Mouse (Mus musculus) hindbrain, embryonic 13.5 days (tissue): Measurements from ENCODE around the gene Kdm2a. TPM values are rescaled to one million over a fixed set of nuclear protein-coding genes. Genes with fewer than 3 reads are reported as not detected.

ENCODE experiments used
- ATAC-seq: fragments of 200-750 bp; cut with Nextera tagmentation; 2 replicates; pipeline ENCODE4 v1.8.0; 2017; ENCODE audit warnings: moderate TSS enrichment; ENCODE audit not compliant: low FRiP score
- H3K27ac ChIP-seq: fragments of 300-500 bp; sonication (generic); 2 replicates; pipeline ENCODE4 v1.5.1; 2015; ENCODE audit warnings: inconsistent platforms, mild to moderate bottlenecking, moderate library complexity
- H3K27me3 ChIP-seq: fragments of 300-500 bp; sonication (generic); 2 replicates; pipeline ENCODE4 v1.6.1; 2015; ENCODE audit warnings: mild to moderate bottlenecking, inconsistent platforms
- H3K36me3 ChIP-seq: fragments of 300-500 bp; sonication (generic); 2 replicates; pipeline ENCODE4 v1.6.1; 2015; ENCODE audit warnings: mild to moderate bottlenecking, inconsistent platforms
- H3K4me1 ChIP-seq: fragments of 300-500 bp; sonication (generic); replicated peaks from 2 replicates; pipeline ENCODE4 v1.6.1; 2015; ENCODE audit warnings: inconsistent platforms
- H3K4me2 ChIP-seq: fragments of 300-500 bp; sonication (generic); 2 replicates; pipeline ENCODE4 v1.6.1; 2015; ENCODE audit warnings: inconsistent platforms, mild to moderate bottlenecking, moderate library complexity
- H3K4me3 ChIP-seq: fragments of 300-500 bp; sonication (generic); 2 replicates; pipeline ENCODE4 v1.5.1; 2015; ENCODE audit warnings: mild to moderate bottlenecking, inconsistent platforms
- H3K9ac ChIP-seq: fragments of 300-500 bp; sonication (generic); 2 replicates; pipeline ENCODE4 v1.6.1; 2015; ENCODE audit warnings: mild to moderate bottlenecking, inconsistent platforms
- H3K9me3 ChIP-seq: fragments of 300-500 bp; sonication (generic); 2 replicates; pipeline ENCODE4 v1.6.1; 2016; ENCODE audit warnings: inconsistent platforms
- WGBS: fragments of 180-500 bp; shearing (Covaris S2); methylation state at CpG from one replicate; pipeline ENCODE4 v1.1.7; 2015; 5-methylcytosine and 5-hydroxymethylcytosine counted together
- polyA plus RNA-seq: library from polyadenylated mRNA; unstranded; fragments of >200 nt; fragmentation: Nextera tagmentation; extraction: Ambion mirVana; gene quantifications from 2 replicates; pipeline ENCODE4 v1.2.1, GENCODE M21; 2015

The Kdm2a gene
- polyA plus RNA-seq, 1 experiment from 2014 or later: 34.6 TPM

- no peak overlapping the region for H3K4me3 ChIP-seq
- ATAC-seq: no peak
- H3K4me1 ChIP-seq: no peaks in the 10 kb centered on the region
- H3K27ac ChIP-seq: no peak overlapping the region
- no peak overlapping the region for H3K4me2 ChIP-seq
- no peaks in the 10 kb centered on the region for H3K9me3 ChIP-seq
- H3K9ac ChIP-seq: no peak overlapping the region
- no peaks in the 10 kb centered on the region for H3K27me3 ChIP-seq
- H3K36me3 ChIP-seq: peaks cover 77% of the 10 kb centered on the region
- WGBS: 87% methylated on average over 3 of the region's 3 CpGs
Measured at GRCm38 (mm10) chr19:4317181-4317580, 80.9 kb downstream of the Kdm2a start.

GRCm38 (mm10) chr19:4315223-4315944 lies 82.7 kb downstream of the Kdm2a start:
- ATAC-seq: no peak
- Histone ChIP-seq H3K27me3 (no peaks in the 10 kb centered on the region), H3K9ac (no peak overlapping the region), H3K4me1 (no peaks in the 10 kb centered on the region), H3K36me3 (peaks cover 59% of the 10 kb centered on the region), H3K27ac (no peak overlapping the region), H3K4me2 (no peak overlapping the region), H3K9me3 (no peaks in the 10 kb centered on the region), H3K4me3 (no peak overlapping the region)
- 84% methylated on average over 6 of the region's 6 CpGs for WGBS

- H3K4me3 ChIP-seq: no peak overlapping the region
- H3K36me3 ChIP-seq: peaks cover 11% of the 10 kb centered on the region
- no peaks in the 10 kb centered on the region for H3K27me3 ChIP-seq
- no peak overlapping the region for H3K9ac ChIP-seq
- peaks cover 16% of the 10 kb centered on the region for H3K4me1 ChIP-seq
- no peak overlapping the region for H3K4me2 ChIP-seq
- peak; percentile 44; the same call in 1 of the 2 replicates for ATAC-seq
- H3K27ac ChIP-seq: no peak overlapping the region
- H3K9me3 ChIP-seq: no peaks in the 10 kb centered on the region
Measured at GRCm38 (mm10) chr19:4309776-4310185, 88.3 kb downstream of the Kdm2a start.

GRCm38 (mm10) chr19:4309302-4309701 lies 88.8 kb downstream of the Kdm2a start:
- WGBS: 95% methylated on average over 4 of the region's 4 CpGs
- Histone ChIP-seq H3K4me1 (peaks cover 21% of the 10 kb centered on the region), H3K36me3 (peaks cover 11% of the 10 kb centered on the region), H3K9ac (no peak overlapping the region), H3K4me2 (no peak overlapping the region), H3K9me3 (no peaks in the 10 kb centered on the region), H3K4me3 (no peak overlapping the region), H3K27ac (no peak overlapping the region), H3K27me3 (no peaks in the 10 kb centered on the region)
- no peak for ATAC-seq

GRCm38 (mm10) chr19:4306190-4306577 lies 91.9 kb downstream of the Kdm2a start, which contains the start of gene Grk2:
TSS of gene Grk2 (minus strand) at chr19:4306222.
- no peaks in the 10 kb centered on the region for H3K9me3 ChIP-seq
- peak within 1 kb of the TSS; percentile 98 for H3K4me3 ChIP-seq
- peak within 1 kb of the TSS; percentile 84 for H3K27ac ChIP-seq
- 0% methylated on average over 6 of the region's 46 CpGs for WGBS
- no peaks in the 10 kb centered on the region for H3K36me3 ChIP-seq
- H3K9ac ChIP-seq: peak within 1 kb of the TSS; percentile 99
- peak; percentile 65 for ATAC-seq
- peaks cover 52% of the 10 kb centered on the region for H3K4me1 ChIP-seq
- peak within 1 kb of the TSS; percentile 91 for H3K4me2 ChIP-seq
- H3K27me3 ChIP-seq: no peaks in the 10 kb centered on the region

GRCm38 (mm10) chr19:4305491-4306189 lies 92.4 kb downstream of the Kdm2a start:
- Histone ChIP-seq H3K4me3 (peak overlapping the region; percentile 98), H3K4me2 (peak overlapping the region; percentile 91), H3K4me1 (peaks cover 57% of the 10 kb centered on the region), H3K9ac (peak overlapping the region; percentile 99), H3K27me3 (no peaks in the 10 kb centered on the region), H3K36me3 (no peaks in the 10 kb centered on the region), H3K27ac (peak overlapping the region; percentile 84), H3K9me3 (no peaks in the 10 kb centered on the region)
- peak; percentile 37 for ATAC-seq
- under 1% methylated on average over 64 of the region's 68 CpGs for WGBS

- WGBS: 68% methylated on average over 4 of the region's 4 CpGs
- H3K4me1 ChIP-seq: peaks cover 65% of the 10 kb centered on the region
- H3K9ac ChIP-seq: peak overlapping the region; percentile 99
- no peak for ATAC-seq
- no peaks in the 10 kb centered on the region for H3K9me3 ChIP-seq
- peak overlapping the region; percentile 98 for H3K4me3 ChIP-seq
- H3K36me3 ChIP-seq: no peaks in the 10 kb centered on the region
- peak overlapping the region; percentile 91 for H3K4me2 ChIP-seq
- no peaks in the 10 kb centered on the region for H3K27me3 ChIP-seq
- no peak overlapping the region for H3K27ac ChIP-seq
Measured at GRCm38 (mm10) chr19:4304871-4305321, 93.2 kb downstream of the Kdm2a start.

GRCm38 (mm10) chr19:4304251-4304821 lies 93.7 kb downstream of the Kdm2a start:
- Histone ChIP-seq H3K4me3 (peak overlapping the region; percentile 98), H3K9ac (peak overlapping the region; percentile 99; the same call in 1 of the 2 replicates), H3K27ac (no peak overlapping the region), H3K36me3 (no peaks in the 10 kb centered on the region), H3K4me2 (peak overlapping the region; percentile 91), H3K27me3 (no peaks in the 10 kb centered on the region), H3K4me1 (peaks cover 69% of the 10 kb centered on the region), H3K9me3 (no peaks in the 10 kb centered on the region)
- 72% methylated on average over 5 of the region's 5 CpGs for WGBS
- no peak for ATAC-seq

- no peaks in the 10 kb centered on the region for H3K9me3 ChIP-seq
- peak overlapping the region; percentile 63; the same call in 1 of the 2 replicates for H3K9ac ChIP-seq
- no peak overlapping the region for H3K4me3 ChIP-seq
- no peaks in the 10 kb centered on the region for H3K27me3 ChIP-seq
- ATAC-seq: no peak
- peaks cover 72% of the 10 kb centered on the region for H3K4me1 ChIP-seq
- peak overlapping the region; percentile 91 for H3K4me2 ChIP-seq
- 94% methylated on average over 5 of the region's 5 CpGs for WGBS
- H3K27ac ChIP-seq: no peak overlapping the region
- no peaks in the 10 kb centered on the region for H3K36me3 ChIP-seq
Measured at GRCm38 (mm10) chr19:4303640-4303995, 94.5 kb downstream of the Kdm2a start.

GRCm38 (mm10) chr19:4302936-4303639 lies 95.0 kb downstream of the Kdm2a start:
- peak overlapping the region; percentile 63 for H3K9ac ChIP-seq
- H3K4me3 ChIP-seq: 0 out of 2 replicates have a peak overlapping the region, but pooled peaks have one; percentile 8
- WGBS: 73% methylated on average over 7 of the region's 7 CpGs
- H3K4me2 ChIP-seq: peak overlapping the region; percentile 91
- H3K9me3 ChIP-seq: no peaks in the 10 kb centered on the region
- H3K27ac ChIP-seq: peak overlapping the region; percentile 86
- H3K36me3 ChIP-seq: peaks cover 3% of the 10 kb centered on the region; the same call in 1 of the 2 replicates
- peaks cover 72% of the 10 kb centered on the region for H3K4me1 ChIP-seq
- ATAC-seq: no peak
- no peaks in the 10 kb centered on the region for H3K27me3 ChIP-seq

GRCm38 (mm10) chr19:4301735-4302651 lies 96.1 kb downstream of the Kdm2a start:
- Histone ChIP-seq H3K27ac (peak overlapping the region; percentile 86), H3K36me3 (peaks cover 3% of the 10 kb centered on the region; the same call in 1 of the 2 replicates), H3K4me3 (peak overlapping the region; percentile 8), H3K9ac (peak overlapping the region; percentile 63), H3K27me3 (no peaks in the 10 kb centered on the region), H3K4me2 (peak overlapping the region; percentile 91), H3K9me3 (no peaks in the 10 kb centered on the region), H3K4me1 (peaks cover 71% of the 10 kb centered on the region)
- ATAC-seq: peak; percentile 10; the same call in 1 of the 2 replicates
- WGBS: 33% methylated on average over 21 of the region's 21 CpGs
